Mouse (Mus musculus): ENCODE measurements around the gene Exosc7. TPM values are rescaled to one million over a fixed set of nuclear protein-coding genes. Genes with fewer than 3 reads are reported as not detected.

The Exosc7 gene
- polyA plus RNA-seq, 1 experiment from 2014 or later, result 137 TPM

- WGBS, result 95% methylated on average over 4 of the region's 4 CpGs
- Histone ChIP-seq H3K4me1 (ENCODE audit: insufficient read depth, low read length) (peaks cover 9% of the 10 kb centered on the region), H3K4me3 (ENCODE audit: low read length) (no peak overlapping the region), H3K4me2 (replicated peaks; ENCODE audit: low read depth, low read length) (no peak overlapping the region), H3K9ac (replicated peaks; ENCODE audit: low read length) (no peak overlapping the region), H3K27me3 (ENCODE audit: insufficient read depth, low read length) (no peaks in the 10 kb centered on the region), H3K36me3 (ENCODE audit: insufficient read depth, low read length) (peaks cover 12% of the 10 kb centered on the region), H3K9me3 (ENCODE audit: low read length) (no peaks in the 10 kb centered on the region), H3K27ac (ENCODE audit: low read length) (no peak overlapping the region)
- ATAC-seq (ENCODE audit: low FRiP score, low TSS enrichment), result 0 out of 2 replicates have a peak, but pooled peaks have one; percentile 79
Measured at GRCm38 (mm10) chr9:123107186-123107585, 5.8 kb upstream of the Exosc7 start.

DNA sequence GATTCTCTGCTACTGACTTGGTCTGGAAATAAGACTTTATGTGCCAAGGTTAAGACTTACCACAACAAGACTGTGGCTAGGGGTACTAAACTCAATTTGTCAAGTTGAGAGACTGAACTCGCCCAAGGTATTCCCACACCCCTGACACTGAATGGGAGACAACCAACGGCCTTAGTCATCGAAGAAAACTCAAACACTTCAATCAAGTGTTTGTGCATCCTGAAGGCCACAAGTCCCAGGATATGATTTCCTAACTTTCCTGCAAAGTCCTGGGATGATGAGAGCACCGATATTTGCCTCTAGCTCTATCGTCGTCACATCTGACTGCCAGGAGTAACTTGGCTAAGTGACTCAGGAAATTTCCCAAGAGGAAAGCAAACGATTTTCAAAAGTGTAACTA lies 3.8 kb upstream of the Exosc7 start:
- WGBS, result 82% methylated on average over 7 of the region's 7 CpGs
- H3K36me3 ChIP-seq (ENCODE audit: insufficient read depth, low read length), result peaks cover 12% of the 10 kb centered on the region
- no peak for ATAC-seq (ENCODE audit: low FRiP score, low TSS enrichment)
- H3K4me1 ChIP-seq (ENCODE audit: insufficient read depth, low read length), result peaks cover 16% of the 10 kb centered on the region
- no peak overlapping the region for H3K27ac ChIP-seq (ENCODE audit: low read length)
- H3K9ac ChIP-seq (replicated peaks; ENCODE audit: low read length), result no peak overlapping the region
- no peaks in the 10 kb centered on the region for H3K27me3 ChIP-seq (ENCODE audit: insufficient read depth, low read length)
- no peak overlapping the region for H3K4me2 ChIP-seq (replicated peaks; ENCODE audit: low read depth, low read length)
- no peaks in the 10 kb centered on the region for H3K9me3 ChIP-seq (ENCODE audit: low read length)
- no peak overlapping the region for H3K4me3 ChIP-seq (ENCODE audit: low read length)

DNA sequence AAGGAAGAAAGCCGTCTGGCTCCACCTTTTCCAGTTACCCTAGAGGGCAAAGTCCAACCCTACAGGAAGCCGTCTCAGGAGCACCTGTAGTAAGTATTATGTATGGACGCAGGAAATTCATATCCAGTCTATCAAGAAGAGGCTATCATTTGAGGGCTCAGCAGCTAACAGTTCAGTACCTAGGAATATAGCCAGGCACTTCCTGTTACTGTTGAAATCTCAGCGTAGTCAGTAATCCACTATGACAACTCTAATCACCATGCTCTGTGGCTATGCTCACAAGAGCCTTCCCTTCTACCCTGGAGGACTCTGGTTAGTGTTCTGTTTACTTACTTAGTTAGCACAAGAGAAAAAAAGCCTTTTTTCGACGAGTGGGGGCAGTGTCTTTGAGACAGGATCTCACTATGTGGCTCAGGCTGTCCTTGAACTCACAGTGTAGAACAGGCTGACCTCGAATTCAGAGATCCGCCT lies 1.2 kb upstream of the Exosc7 start:
- Histone ChIP-seq H3K36me3 (ENCODE audit: insufficient read depth, low read length) (peaks cover 14% of the 10 kb centered on the region; the same call in 1 of the 2 replicates), H3K4me3 (ENCODE audit: low read length) (peak overlapping the region; percentile 95), H3K27me3 (ENCODE audit: insufficient read depth, low read length) (no peaks in the 10 kb centered on the region), H3K27ac (ENCODE audit: low read length) (no peak overlapping the region; the same call in 1 of the 2 replicates), H3K4me1 (ENCODE audit: insufficient read depth, low read length) (peaks cover 16% of the 10 kb centered on the region), H3K4me2 (replicated peaks; ENCODE audit: low read depth, low read length) (peak overlapping the region; percentile 92), H3K9ac (replicated peaks; ENCODE audit: low read length) (peak overlapping the region; percentile 98), H3K9me3 (ENCODE audit: low read length) (no peaks in the 10 kb centered on the region)
- 56% methylated on average over 8 of the region's 8 CpGs for WGBS
- ATAC-seq (ENCODE audit: low FRiP score, low TSS enrichment), result no peak

DNA sequence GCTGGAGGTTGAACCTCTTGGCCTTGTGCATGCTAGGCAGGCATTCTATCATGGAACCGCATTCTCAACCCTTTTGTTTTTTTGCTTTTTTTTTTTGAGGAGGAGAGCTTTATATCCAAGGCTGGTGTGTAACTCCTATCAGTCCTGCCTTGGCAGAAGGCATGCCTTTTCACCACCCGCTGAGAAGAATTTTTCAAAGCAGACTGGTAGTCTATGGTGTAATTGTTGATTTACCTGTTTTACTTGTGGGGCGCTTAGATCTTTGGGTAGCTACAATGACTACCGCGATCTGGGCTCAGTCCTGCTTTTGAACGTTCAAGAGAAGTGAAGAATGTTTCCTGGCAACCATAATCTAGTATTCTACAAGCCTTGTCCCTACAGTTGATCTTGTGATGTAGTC lies 916 bp downstream of the Exosc7 start:
- Histone ChIP-seq H3K4me2 (replicated peaks; ENCODE audit: low read depth, low read length) (peak overlapping the region; percentile 92), H3K27me3 (ENCODE audit: insufficient read depth, low read length) (no peaks in the 10 kb centered on the region), H3K9ac (replicated peaks; ENCODE audit: low read length) (peak overlapping the region; percentile 98), H3K27ac (ENCODE audit: low read length) (0 out of 2 replicates have a peak overlapping the region, but pooled peaks have one; percentile 96), H3K36me3 (ENCODE audit: insufficient read depth, low read length) (peaks cover 19% of the 10 kb centered on the region), H3K4me1 (ENCODE audit: insufficient read depth, low read length) (peaks cover 16% of the 10 kb centered on the region), H3K9me3 (ENCODE audit: low read length) (no peaks in the 10 kb centered on the region), H3K4me3 (ENCODE audit: low read length) (peak overlapping the region; percentile 95)
- WGBS, result 65% methylated on average over 6 of the region's 6 CpGs
- no peak for ATAC-seq (ENCODE audit: low FRiP score, low TSS enrichment)

DNA sequence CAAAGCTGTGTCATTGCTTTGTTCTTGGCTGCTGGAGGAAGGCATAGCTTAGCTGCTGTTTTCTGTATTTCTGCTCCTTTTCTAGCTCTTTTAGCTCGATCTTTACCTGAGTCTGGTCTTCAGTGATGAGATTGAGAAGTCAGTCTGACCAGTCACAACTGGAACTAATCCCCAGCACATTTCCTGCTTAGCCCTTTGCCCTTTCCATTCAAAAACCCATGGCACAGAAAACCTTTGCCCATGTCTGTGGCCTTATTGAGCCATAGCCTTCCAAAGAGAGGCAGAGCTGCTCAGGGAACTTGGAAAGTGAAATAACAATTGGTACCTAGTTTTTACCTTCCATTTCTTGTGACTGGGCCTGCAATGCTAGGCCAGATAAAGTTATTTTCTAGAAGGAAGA lies 2.6 kb downstream of the Exosc7 start:
- H3K9ac ChIP-seq (replicated peaks; ENCODE audit: low read length), result no peak overlapping the region
- no peaks in the 10 kb centered on the region for H3K9me3 ChIP-seq (ENCODE audit: low read length)
- WGBS, result 87% methylated on average over 1 of the region's 1 CpGs
- H3K36me3 ChIP-seq (ENCODE audit: insufficient read depth, low read length), result peaks cover 35% of the 10 kb centered on the region
- no peak overlapping the region for H3K27ac ChIP-seq (ENCODE audit: low read length)
- no peak for ATAC-seq (ENCODE audit: low FRiP score, low TSS enrichment)
- H3K4me3 ChIP-seq (ENCODE audit: low read length), result no peak overlapping the region
- no peaks in the 10 kb centered on the region for H3K27me3 ChIP-seq (ENCODE audit: insufficient read depth, low read length)
- peaks cover 16% of the 10 kb centered on the region for H3K4me1 ChIP-seq (ENCODE audit: insufficient read depth, low read length)
- no peak overlapping the region for H3K4me2 ChIP-seq (replicated peaks; ENCODE audit: low read depth, low read length)

- WGBS, result 87% methylated on average over 3 of the region's 3 CpGs
- H3K4me2 ChIP-seq (replicated peaks; ENCODE audit: low read depth, low read length), result no peak overlapping the region
- H3K27ac ChIP-seq (ENCODE audit: low read length), result no peak overlapping the region
- H3K4me1 ChIP-seq (ENCODE audit: insufficient read depth, low read length), result no peaks in the 10 kb centered on the region
- H3K27me3 ChIP-seq (ENCODE audit: insufficient read depth, low read length), result no peaks in the 10 kb centered on the region
- no peak overlapping the region for H3K9ac ChIP-seq (replicated peaks; ENCODE audit: low read length)
- ATAC-seq (ENCODE audit: low FRiP score, low TSS enrichment), result no peak
- peaks cover 52% of the 10 kb centered on the region for H3K36me3 ChIP-seq (ENCODE audit: insufficient read depth, low read length)
- no peaks in the 10 kb centered on the region for H3K9me3 ChIP-seq (ENCODE audit: low read length)
- H3K4me3 ChIP-seq (ENCODE audit: low read length), result no peak overlapping the region
Measured at GRCm38 (mm10) chr9:123123017-123123416, 10.0 kb downstream of the Exosc7 start.

GRCm38 (mm10) chr9:123123571-123124412 lies 10.8 kb downstream of the Exosc7 start:
- ATAC-seq (ENCODE audit: low FRiP score, low TSS enrichment), result no peak
- Histone ChIP-seq H3K27ac (ENCODE audit: low read length) (no peak overlapping the region), H3K36me3 (ENCODE audit: insufficient read depth, low read length) (peaks cover 55% of the 10 kb centered on the region), H3K27me3 (ENCODE audit: insufficient read depth, low read length) (no peaks in the 10 kb centered on the region), H3K9me3 (ENCODE audit: low read length) (no peaks in the 10 kb centered on the region), H3K4me2 (replicated peaks; ENCODE audit: low read depth, low read length) (no peak overlapping the region), H3K4me3 (ENCODE audit: low read length) (no peak overlapping the region), H3K9ac (replicated peaks; ENCODE audit: low read length) (no peak overlapping the region), H3K4me1 (ENCODE audit: insufficient read depth, low read length) (no peaks in the 10 kb centered on the region)
- 93% methylated on average over 6 of the region's 6 CpGs for WGBS

DNA sequence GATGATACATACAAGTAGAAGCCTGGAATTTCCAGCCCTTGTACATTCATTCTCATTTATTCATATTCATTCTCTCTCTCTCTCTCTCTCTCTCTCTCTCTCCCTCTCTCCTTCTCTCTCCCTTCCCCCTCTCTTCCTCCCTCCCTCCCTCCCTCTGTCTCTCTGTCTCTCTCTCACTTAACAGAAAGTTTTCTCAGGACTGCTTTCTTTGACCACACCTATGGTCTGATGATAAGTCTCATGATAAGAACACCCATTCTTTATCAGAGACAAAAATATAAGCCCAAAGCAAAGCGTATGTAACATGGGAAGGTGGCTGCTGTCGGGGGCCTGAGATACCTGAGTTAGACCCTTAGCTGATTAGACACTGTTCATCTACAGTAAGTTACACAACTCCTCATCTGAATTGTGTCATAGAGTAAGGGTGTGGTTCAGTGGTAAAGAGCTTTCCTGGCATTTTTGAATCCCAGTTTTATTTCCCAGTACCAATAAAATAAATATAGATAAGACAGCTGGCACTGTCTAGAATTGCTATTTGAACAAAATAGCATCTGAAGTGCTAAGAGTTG lies 11.5 kb downstream of the Exosc7 start:
- ATAC-seq (ENCODE audit: low FRiP score, low TSS enrichment), result no peak
- H3K4me3 ChIP-seq (ENCODE audit: low read length), result no peak overlapping the region
- no peaks in the 10 kb centered on the region for H3K27me3 ChIP-seq (ENCODE audit: insufficient read depth, low read length)
- no peak overlapping the region for H3K9ac ChIP-seq (replicated peaks; ENCODE audit: low read length)
- H3K4me1 ChIP-seq (ENCODE audit: insufficient read depth, low read length), result no peaks in the 10 kb centered on the region
- WGBS, result 94% methylated on average over 2 of the region's 2 CpGs
- no peaks in the 10 kb centered on the region for H3K9me3 ChIP-seq (ENCODE audit: low read length)
- no peak overlapping the region for H3K4me2 ChIP-seq (replicated peaks; ENCODE audit: low read depth, low read length)
- H3K27ac ChIP-seq (ENCODE audit: low read length), result no peak overlapping the region
- H3K36me3 ChIP-seq (ENCODE audit: insufficient read depth, low read length), result peaks cover 50% of the 10 kb centered on the region

DNA sequence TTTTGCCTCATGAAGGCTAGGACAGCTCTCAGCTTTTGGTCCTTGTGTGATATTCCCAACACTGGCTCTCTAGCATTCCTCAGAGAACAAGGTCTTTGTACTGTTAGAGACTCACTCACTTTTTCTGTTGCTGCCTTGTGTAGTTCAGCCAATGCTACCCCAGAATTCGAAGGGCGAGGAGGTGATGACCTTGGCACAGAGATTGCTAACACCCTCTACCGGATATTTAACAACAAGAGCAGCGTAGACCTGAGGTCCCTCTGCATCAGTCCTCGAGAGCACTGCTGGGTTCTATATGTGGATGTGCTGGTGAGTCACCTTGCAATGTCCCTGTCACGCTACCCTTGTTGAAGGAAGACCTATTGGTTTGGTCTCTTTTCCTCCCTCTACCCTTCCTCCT lies 14.6 kb downstream of the Exosc7 start:
- H3K36me3 ChIP-seq (ENCODE audit: insufficient read depth, low read length), result peaks cover 47% of the 10 kb centered on the region
- H3K9ac ChIP-seq (replicated peaks; ENCODE audit: low read length), result no peak overlapping the region
- ATAC-seq (ENCODE audit: low FRiP score, low TSS enrichment), result no peak
- H3K4me1 ChIP-seq (ENCODE audit: insufficient read depth, low read length), result no peaks in the 10 kb centered on the region
- H3K4me3 ChIP-seq (ENCODE audit: low read length), result no peak overlapping the region
- 94% methylated on average over 6 of the region's 6 CpGs for WGBS
- no peak overlapping the region for H3K27ac ChIP-seq (ENCODE audit: low read length)
- H3K4me2 ChIP-seq (replicated peaks; ENCODE audit: low read depth, low read length), result no peak overlapping the region
- H3K9me3 ChIP-seq (ENCODE audit: low read length), result no peaks in the 10 kb centered on the region
- H3K27me3 ChIP-seq (ENCODE audit: insufficient read depth, low read length), result no peaks in the 10 kb centered on the region

DNA sequence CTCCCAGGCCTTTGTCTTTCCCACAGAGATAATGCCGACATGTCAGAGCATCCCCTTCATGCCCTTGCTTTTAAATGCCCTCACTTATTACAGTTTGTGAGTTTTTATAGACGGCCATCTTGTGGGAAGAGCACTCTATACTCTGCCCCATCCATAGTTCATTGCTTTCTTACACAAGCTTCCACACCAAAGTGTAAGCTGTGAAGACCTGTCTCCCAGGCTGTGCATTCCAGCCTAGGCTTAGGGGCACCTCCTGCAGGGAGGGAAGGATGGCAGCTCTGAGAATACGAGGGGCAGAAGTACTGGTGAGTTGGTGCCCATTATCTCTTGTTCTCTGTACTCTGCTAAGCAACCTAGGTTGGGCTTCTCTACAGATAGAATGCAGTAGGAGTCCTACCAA lies 20.0 kb downstream of the Exosc7 start:
- no peaks in the 10 kb centered on the region for H3K27me3 ChIP-seq (ENCODE audit: insufficient read depth, low read length)
- H3K36me3 ChIP-seq (ENCODE audit: insufficient read depth, low read length), result peaks cover 73% of the 10 kb centered on the region
- no peak overlapping the region for H3K27ac ChIP-seq (ENCODE audit: low read length)
- H3K9ac ChIP-seq (replicated peaks; ENCODE audit: low read length), result no peak overlapping the region
- H3K4me1 ChIP-seq (ENCODE audit: insufficient read depth, low read length), result no peaks in the 10 kb centered on the region
- no peak for ATAC-seq (ENCODE audit: low FRiP score, low TSS enrichment)
- WGBS, result 92% methylated on average over 3 of the region's 3 CpGs
- no peaks in the 10 kb centered on the region for H3K9me3 ChIP-seq (ENCODE audit: low read length)
- H3K4me2 ChIP-seq (replicated peaks; ENCODE audit: low read depth, low read length), result no peak overlapping the region
- no peak overlapping the region for H3K4me3 ChIP-seq (ENCODE audit: low read length)

All from kidney, embryonic 16.5 days (tissue).